Mouse (Mus musculus) embryo, embryonic 10 days (tissue): ENCODE data around the gene Galnt10.
"Not testable (repeated sequence)": the region's sequence is repeated elsewhere in the genome, so short reads cannot be mapped to it uniquely, and the experiment has no call there.

Experiments
- DNase-seq: peaks from one replicate; pipeline ENCODE4 v3.0.0-alpha.2; 2015; ENCODE audit warnings: low spot score

Galnt10 gene

DNA sequence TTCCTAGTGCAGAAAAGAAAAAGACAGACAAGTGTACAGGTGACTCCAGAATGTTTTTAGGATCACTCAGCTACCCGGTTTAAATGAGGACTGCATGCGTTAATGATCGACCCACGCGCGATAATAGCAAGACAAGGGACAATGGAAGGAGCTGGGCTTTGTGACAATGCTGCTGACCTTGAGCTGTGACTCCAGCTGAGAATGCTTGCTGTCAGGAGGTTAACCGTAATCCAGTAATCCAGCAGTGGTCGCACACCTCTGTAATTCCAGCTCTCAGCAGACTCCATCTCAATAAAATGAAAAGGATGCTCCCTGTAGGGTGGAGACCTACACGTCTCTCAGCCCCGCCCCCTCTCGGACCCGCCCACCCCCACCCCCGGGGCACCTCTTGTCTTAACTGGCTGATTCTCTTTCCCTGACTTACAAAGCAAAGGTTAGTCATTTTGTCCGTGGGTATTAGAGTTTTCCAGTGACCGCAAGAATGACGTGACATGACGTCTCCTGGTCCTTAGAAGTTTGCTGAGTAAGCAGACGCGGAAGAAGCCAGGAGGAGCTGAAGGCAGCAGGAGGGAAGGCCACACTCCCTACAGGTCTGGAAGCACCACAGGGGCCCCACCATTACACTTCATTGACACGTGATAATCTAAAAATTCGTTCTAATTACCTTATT, 145.8 kb downstream of the Galnt10 start:
- no peak for DNase-seq

DNA sequence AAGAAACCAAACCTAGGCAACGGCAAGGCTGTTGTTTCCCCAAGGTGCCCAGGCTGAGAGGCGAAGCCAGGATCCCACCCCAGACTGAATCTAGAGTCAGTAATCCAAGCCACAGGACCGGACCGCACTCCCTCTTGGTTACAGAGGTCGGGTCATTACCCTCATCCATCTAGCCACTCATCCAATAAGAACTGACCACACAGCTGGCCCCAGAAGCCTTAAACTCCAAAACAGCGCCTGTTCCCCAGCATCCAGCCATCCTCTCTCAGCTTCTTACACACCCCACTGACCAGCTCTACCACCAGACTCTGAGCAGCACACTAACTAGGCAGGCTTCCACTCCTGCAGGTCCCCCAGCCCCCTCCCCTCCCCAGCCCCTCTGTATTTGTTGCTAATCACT, 149.8 kb downstream of the Galnt10 start:
- DNase-seq, result no peak

DNA sequence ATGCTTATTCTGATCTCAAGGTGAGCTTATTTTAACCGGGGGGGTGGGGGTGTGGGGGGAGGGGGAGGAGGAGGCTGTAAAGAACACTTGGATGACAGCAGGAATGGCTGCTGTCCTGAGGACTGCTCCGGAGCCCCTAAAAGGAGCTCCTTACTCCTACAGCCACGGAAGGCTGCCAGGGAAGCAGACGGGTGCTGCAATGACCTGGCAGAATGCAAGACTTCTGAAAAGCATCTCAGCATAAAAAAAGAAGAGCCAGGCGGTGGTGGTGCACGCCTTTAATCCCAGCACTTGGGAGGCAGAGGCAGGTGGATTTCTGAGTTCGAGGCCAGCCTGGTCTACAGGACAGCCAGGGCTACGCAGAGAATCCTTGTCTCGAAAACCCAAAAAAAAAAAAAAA, 152.6 kb downstream of the Galnt10 start:
- no peak for DNase-seq

DNA sequence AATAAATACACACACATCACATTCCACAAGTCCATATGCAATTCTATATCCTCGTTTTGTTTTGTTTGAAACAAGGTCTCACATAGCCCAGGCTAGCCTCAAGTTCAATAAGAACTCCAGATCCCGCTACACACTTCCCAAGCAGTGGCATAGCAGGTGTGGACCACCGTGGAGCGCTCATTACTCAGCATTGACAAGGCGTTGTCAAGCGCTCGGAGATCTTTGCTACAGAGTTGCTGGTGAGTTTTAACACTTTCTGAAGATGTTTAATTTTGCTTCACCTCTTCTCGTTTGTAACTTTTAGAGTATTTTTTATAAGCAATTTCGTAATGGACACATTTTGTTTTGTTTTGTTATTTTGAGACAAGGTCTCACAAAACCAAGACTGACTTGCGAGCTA, 154.2 kb downstream of the Galnt10 start:
- no peak for DNase-seq

DNA sequence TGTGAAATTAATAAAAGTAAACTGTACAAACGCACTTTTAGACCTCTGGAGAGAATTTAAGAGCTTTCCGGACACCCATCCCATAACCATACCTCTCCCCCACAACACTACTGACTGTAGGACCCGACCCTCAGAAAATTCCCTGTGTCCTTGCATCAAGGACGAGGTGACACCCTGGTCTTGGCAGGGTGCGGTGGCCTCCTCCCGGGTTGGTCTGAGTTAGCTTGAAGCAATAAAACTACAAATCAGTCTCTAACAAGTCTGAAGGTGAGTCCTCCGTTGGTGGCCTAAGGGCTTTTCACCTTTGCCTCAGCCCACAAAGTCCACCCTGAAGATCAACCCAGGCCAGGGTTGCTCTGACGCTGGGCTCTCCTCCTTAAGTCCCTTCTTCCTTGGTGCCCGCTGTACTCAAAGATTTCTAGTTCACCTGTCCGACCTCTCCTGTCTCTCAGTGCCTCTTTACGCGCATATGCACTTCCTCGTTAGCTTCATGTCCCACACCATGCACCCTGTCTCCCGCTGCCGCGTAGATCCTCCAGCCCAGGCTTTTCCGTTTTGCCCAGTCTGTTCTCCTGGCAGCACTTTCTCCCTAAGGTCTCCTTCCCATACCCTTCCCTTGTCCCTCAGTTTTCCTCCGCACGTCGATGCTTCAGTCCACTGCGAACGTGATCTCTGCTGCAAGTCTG, 155.2 kb downstream of the Galnt10 start:
- no peak for DNase-seq

DNA sequence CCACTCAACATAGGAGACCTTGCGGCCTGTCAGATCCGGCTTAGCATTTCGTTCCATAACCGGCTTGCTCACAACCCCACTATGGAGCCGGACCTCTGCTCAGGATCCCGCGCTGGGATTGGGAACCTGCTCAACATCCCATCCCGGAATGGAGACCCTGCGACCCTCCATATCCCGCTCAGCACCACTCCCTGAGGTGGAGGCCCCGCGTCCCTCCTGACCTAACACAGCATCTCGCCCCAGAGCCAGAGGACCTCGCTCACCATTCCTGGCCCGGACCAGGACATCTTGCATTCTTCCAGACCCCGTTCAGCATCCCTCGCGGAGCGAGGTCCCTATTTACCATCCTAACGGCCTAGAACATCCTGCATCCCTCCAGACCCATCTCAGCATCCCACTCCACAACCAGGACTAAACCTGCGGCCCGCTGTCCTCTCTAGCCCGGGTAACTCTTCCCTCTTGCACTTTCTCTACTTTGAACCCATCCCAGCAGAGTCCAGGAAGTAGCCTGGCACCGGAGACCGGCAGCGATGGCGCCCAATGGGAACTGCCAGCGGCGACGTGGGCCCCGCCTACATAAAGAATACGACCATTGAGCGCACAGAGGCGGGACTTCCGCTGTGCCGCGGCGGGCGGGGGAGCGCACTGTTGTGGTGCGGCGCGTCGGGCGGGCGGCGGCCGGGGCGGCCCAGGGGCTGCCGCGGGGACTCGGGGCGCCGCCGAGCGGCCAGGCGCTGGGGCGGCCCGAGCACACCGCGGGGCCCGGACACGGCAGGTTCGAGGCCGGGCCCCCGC, 155.9 kb downstream of the Galnt10 start, which contains the start of gene Sap30l:
Sap30l (plus strand) TSS at position 667 of the 795 bp plus-strand sequence.
- DNase-seq, result peak; percentile 99

DNA sequence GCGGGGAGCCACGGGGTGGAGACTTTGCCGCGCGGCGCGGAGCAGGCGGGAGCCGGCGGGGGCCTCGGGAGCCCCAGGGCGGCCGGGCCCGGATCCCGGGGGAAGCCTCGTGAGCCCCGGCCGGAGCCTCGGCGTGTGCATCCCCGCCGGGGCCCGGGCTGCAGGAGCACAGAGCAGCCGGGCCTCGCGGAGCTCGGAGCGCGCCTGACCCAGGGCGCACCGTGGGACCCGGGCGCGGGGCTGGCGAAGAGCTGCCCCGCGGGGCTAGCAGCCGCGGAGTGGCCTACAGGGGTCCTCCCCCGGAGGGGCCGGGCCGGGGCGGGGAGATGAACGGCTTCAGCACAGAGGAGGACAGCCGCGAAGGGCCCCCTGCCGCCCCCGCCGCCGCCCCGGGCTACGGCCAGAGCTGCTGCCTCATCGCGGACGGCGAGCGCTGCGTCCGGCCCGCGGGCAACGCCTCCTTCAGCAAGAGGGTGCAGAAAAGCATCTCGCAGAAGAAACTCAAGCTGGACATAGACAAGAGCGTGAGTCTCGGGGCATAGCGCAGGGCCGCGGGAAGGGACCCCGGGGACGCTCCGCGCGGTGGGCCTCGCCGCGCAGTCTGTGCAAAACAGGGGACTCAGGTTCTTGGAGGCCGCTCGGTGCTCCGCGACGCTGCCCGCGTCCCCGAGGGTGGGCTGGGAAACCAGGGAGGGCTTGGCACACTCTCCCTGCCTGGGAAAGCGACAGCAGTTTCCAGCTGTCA, 156.7 kb downstream of the Galnt10 start:
- DNase-seq, result peak; percentile 61

DNA sequence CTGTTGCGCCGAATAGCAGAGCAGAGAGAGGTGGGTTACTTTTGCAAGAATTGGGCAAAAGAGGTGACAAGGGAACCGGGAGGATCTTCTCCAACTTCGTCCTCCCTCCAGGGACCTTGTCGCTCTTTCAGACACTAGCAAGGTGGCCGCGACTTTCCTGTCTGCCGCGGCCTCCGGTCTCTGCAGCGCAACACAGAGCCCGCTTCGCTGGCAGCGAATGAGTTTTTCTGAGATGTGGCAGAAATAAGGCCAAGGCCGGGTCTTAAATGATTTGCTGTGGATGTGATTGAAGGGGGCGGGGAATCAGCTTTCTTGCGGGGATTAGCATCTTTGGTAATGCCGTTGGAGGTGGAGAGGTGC, 157.2 kb downstream of the Galnt10 start:
- DNase-seq, result peak; percentile 47

DNA sequence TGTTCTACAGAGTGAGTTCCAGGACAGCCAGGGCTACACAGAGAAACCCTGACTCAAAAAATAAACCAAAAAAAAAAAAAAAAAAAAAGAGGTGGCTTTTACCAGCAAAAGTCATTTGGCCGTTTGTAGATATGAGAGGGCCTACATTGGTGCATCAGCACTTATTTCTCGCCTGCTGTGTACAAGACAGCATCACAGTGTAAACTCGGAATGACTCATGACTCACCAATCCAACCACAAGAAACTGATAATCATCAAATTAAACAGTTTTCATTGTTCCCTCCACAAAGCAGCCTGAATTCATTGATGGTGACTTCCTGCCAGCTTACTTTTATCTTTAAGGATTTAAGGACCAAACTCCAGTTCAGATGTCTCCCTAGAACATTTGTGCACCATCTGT, 159.8 kb downstream of the Galnt10 start:
- DNase-seq, result no peak

DNA sequence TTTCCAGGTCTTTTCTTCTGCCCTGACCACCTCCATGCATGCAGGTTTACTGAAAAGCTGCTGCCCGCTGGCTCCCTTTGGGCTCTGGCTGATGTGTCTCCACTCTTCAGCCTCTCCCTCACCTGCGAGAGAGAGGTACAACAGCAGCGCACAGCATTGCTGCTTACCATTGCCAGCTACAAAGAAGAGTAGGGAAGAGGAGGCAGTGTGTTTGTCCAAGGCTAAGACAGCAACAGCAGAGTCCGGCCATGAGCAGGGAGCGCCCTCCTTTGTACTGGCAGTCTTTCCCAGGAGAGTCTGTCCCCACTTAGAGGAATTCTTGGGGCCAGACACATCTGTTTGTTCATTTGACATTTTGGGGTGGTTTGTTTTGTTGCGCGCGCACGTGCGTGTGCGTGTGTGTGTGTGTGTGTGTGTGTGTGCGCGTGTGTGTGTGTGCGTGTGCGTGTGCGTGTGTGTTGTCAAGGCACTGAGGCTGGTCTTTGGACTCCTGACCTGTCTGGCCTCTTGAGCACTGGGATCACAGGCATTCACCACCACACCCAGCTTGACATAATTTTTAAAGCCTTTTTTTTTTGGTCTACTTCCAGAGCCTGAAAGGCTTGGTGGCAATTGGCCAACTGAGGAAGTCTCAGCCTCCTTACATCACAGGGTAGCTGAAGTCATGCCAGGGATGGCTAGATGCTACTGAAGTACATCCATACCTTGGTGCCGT, 163.9 kb downstream of the Galnt10 start:
- DNase-seq, result no peak

DNA sequence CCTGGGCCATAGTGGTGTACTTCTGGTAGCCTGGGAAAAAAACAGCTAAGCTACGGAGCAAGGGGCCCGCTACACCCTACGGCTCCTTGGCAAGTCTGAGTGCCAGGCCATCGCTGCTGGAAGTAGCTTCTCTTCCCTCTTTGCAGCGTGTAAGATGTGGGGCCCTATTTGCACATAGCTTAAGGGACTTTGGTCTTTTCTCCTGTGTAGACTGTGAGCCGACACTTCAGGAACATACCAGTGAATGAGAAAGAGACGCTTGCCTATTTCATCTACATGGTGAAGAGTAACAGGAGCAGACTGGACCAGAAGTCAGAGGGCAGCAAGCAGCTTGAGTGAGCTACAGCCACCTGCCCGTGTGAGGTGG, 164.5 kb downstream of the Galnt10 start:
- DNase-seq, result no peak

DNA sequence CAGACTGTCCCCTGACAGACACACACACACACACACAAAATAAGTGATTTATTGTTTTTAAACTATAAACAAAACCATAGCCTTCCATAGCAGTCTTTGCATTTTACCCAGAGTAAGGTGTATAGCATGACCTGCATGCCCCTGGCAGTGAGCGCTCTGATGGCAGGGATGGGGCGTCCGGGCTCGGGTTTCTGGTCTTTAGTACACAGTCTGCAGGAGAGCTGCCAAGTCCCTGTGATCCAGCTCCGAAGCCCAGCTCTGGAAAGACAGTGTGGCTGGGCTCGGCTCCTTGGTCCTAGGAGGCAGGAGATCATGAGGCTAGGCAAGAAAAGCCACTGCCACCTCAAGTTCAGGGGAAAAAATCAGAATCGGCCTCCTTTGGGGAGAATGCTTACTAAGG, 165.8 kb downstream of the Galnt10 start:
- no peak for DNase-seq

DNA sequence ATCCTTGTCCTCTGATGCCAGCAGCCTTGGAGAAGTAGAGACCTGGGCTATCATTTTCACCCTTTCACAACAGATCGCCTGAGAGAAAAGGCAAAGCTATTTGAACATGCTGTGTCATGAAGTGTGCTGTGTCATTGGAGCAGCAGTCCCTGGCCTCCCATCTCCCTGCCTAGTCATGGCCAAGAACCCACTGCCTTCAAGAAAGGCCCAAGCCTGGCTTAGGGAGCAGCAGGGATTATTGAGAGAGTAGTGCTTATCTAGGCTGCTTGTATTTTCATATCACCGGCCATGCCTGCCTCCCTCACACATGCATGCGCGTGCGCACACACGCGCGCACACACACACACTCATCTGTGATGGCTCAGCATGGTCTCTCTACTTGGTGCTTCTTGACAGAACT, 167.0 kb downstream of the Galnt10 start:
- no peak for DNase-seq

DNA sequence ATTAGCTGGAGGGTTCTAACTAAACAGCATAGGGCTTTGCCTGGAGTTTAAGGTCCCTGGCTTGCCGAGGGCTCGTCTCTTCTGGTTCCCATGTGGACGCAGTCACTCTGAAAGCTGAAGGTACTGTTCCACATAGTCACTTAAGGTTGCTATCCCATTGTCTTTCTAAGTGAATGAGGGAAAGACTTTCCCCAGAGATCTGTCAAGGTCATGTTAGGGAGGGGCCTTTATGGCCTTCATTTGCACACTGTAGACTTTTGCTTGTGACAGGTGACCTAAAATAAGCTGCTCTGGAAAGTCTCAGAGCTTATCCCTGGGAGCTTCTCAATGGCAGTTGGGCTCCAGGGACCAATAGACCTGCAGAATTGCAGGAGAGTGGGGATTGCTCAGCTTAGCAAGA, 168.4 kb downstream of the Galnt10 start:
- no peak for DNase-seq

DNA sequence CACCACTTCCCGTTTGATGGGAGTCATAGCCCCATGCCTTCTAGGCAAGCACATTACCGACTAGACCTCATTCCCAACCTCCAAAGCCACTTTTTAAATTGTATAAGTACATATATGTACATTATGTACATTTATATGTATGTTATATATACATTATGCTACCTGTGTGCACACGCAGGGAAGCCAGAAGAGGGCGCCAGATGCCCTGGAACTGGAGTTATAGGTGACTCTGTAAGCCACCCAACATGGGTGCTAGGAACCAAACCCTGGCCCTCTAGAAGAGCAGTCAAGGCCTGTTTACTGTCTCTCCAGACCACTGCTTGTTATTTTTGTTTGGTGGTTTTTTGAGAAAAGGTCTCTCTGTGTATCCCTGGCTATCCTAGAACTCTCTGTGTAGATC, 172.9 kb downstream of the Galnt10 start:
- no peak for DNase-seq

DNA sequence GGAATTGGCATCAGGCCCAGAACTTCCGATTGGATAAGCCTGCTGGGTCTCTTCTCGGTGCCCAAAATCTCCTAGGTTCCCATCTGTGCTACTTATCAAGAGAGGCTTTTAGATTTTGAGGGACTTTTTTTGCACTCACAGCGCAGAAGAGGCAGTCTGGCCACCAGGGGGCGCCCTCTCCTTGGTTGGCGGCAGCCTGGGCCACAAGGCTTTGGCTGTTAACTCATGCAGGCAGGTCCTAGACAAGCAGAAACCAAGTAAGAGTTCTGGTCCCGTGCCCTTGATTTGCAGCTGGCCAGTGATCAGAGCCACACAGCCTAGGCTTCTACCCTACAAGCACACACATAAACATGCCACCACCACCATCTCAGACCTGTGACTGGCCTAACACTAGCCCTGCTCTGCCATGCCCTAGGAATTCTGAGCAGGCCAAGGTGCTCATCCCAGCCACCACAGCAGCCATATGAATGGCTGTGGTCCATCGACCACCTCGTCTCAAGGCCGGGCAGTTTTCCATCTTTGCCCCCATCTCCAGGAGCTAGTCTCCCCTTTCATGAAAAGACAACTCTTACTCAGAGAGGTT, 174.8 kb downstream of the Galnt10 start:
- peak; percentile 83 for DNase-seq

DNA sequence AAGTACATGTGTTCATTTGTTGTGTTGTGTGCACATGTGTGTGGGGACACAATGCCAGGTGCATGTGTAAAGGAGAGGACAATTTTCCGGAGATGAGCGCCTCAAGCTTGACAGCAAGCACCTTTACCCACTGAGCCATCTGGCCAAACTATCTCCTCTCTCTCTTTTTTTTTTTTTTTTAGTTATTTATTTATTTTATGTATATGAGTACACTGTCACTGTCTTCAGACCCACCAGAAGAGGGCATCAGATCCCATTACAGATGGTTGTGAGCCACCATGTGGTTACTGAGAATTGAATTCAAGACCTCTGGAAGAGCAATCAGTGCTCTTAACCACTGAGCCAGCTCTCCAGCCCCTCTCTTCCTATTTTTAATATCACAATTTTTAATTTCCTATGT, 177.9 kb downstream of the Galnt10 start:
- DNase-seq, result not testable (repeated sequence)

DNA sequence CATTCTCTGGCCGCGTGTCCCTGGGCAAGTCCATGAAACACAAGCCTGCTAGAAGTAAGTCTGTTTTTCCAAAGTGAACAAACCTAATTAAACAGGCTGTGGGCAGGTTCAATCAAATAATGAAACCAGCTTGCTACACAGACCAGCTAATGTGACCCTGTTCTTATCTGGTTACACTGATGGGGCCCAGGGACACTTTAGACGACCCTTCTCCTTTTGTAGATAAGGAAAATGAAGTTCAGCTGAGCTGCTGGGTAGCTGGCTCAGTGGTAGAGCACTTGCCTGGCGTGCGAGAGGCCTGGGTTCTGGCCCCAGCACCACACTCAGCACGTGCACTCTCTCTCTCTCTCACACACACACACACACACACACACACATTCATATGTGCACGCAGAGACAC, 178.5 kb downstream of the Galnt10 start:
- no peak for DNase-seq

DNA sequence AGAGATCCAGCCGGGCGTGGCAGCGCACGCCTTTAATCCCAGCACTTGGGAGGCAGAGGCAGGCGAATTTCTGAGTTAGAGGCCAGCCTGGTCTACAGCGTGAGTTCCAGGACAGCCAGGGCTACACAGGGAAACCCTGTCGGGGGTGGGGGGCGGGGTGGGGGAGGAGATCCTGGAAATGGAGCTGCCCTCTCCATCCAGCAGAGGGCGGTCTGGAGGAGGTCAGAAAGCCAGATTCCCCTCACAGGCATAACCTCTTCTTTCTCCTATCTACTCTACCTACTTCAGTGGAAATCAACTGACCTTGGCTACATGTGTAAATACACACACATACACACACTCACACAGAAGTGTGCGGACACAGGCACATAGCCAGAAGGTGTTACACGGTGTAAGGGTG, 180.0 kb downstream of the Galnt10 start:
- not testable (repeated sequence) for DNase-seq

DNA sequence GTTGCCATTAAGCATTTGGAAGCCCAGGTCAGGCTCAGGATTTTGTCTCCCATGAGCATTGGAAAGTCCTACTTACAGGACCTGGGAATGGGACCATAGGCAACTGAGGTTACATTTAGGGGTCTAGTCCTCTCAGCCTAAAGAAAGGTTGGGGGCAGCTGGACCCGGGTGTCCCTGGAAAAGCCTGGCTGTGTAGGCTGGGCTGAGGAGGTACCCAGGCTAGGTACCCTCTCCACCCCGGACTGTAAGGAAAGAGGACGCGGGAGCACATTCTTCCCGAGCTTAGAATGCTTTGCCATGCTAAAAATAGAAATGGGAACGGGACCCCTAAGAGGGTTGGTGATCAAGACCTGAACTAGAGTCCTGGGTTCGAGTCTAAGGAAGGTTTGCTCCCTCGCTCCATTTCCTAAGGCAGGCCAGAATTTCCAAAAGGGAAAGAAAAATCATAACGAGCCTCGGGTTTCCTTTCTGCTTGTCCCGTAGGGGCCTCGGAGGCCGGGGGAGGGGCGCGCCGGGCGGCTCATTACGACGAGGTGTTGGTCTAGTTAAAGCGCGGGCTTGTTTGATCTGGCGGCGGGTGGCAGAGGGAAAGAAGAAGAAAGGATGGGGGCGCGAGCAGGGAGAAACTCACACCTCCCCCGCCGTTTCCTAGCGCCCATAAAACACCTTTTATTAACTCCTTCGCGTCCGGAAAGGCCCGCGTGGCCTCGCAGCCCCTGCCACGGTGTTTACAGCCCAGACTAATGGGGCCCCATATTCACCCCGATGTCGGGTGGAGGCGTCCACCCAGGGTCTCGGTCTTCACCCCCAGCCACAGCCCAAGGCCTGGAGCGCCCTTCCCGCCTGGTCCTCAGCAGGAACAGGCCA, 182.0 kb downstream of the Galnt10 start:
- DNase-seq, result no peak
